Mouse (Mus musculus) liver, embryonic 14.5 days (tissue): Measurements from ENCODE around the gene Gm14226. TPM values are rescaled to one million over a fixed set of nuclear protein-coding genes. Genes with fewer than 3 reads are reported as not detected.

Experiments
- ATAC-seq: fragments of 200-750 bp; cut with Nextera tagmentation; 2 replicates; pipeline ENCODE4 v1.8.0; 2017; ENCODE audit warnings: moderate number of reproducible peaks, mild to moderate bottlenecking, moderate library complexity; ENCODE audit not compliant: insufficient read depth
- DNase-seq, 3 experiments: peaks; one replicate each; pipeline ENCODE4 v3.0.0-alpha.2; 2012 to 2013; ENCODE audit warnings: low read depth in 3 of 3, low spot score in 3 of 3
- H3K27ac ChIP-seq: fragments of 300-500 bp; sonication (generic); 2 replicates; pipeline ENCODE4 v1.5.1; 2014; ENCODE audit warnings: moderate library complexity, mild to moderate bottlenecking, control low read depth, inconsistent platforms
- H3K27me3 ChIP-seq: fragments of 300-500 bp; sonication (generic); 2 replicates; pipeline ENCODE4 v1.6.1; 2014; ENCODE audit warnings: mild to moderate bottlenecking, low read length, moderate library complexity; ENCODE audit not compliant: control insufficient read depth, insufficient read depth
- H3K36me3 ChIP-seq: fragments of 300-500 bp; sonication (generic); replicated peaks from 2 replicates; pipeline ENCODE4 v1.6.1; 2014; ENCODE audit warnings: low read depth; ENCODE audit not compliant: control insufficient read depth, insufficient read depth
- H3K4me1 ChIP-seq, 2 experiments: fragments of 200-500 bp in 1 of 2; fragments of 300-500 bp in 1 of 2; sonication (generic) in 1 of 2; replicated peaks; 2 replicates each; pipeline ENCODE4 v1.6.1; 2012 to 2014; ENCODE audit warnings: antibody characterized with exemption in 1 of 2, inconsistent platforms in 1 of 2, low read length in 1 of 2; ENCODE audit not compliant: control insufficient read depth in 2 of 2, insufficient read depth in 2 of 2
- H3K4me2 ChIP-seq: fragments of 300-500 bp; sonication (generic); 2 replicates; pipeline ENCODE4 v1.6.1; 2014; ENCODE audit warnings: low read depth, mild to moderate bottlenecking, control low read depth, moderate library complexity
- H3K4me3 ChIP-seq, 2 experiments: fragments of 200-500 bp in 1 of 2; fragments of 300-500 bp in 1 of 2; sonication (generic) in 1 of 2; 2 replicates each; pipeline ENCODE4 v1.5.1; 2012 to 2014; ENCODE audit warnings: low read depth in 2 of 2, low read length in 2 of 2, mild to moderate bottlenecking in 2 of 2, control low read depth in 1 of 2, inconsistent platforms in 1 of 2, moderate library complexity in 1 of 2; ENCODE audit not compliant: insufficient read depth in 1 of 2
- H3K9ac ChIP-seq: fragments of 300-500 bp; sonication (generic); replicated peaks from 2 replicates; pipeline ENCODE4 v1.6.1; 2014; ENCODE audit warnings: mild to moderate bottlenecking, control low read depth, moderate library complexity
- H3K9me3 ChIP-seq: fragments of 300-500 bp; sonication (generic); 2 replicates; pipeline ENCODE4 v1.6.1; 2016; ENCODE audit warnings: low read length, mixed read lengths; ENCODE audit not compliant: control insufficient read depth
- CTCF ChIP-seq: IDR thresholded peaks from 2 replicates; pipeline ENCODE4 v1.5.1; 2016; ENCODE audit warnings: antibody characterized with exemption, low read depth, control low read depth
- EP300 ChIP-seq: IDR thresholded peaks from 2 replicates; pipeline ENCODE4 v1.6.1; 2016; ENCODE audit warnings: antibody characterized with exemption, low read depth
- WGBS: fragments of 180-500 bp; shearing (Covaris S2); extraction: QIAGEN DNeasy Blood & Tissue Kit; methylation state at CpG from one replicate; pipeline ENCODE4 v1.1.7; 2014; ENCODE audit not compliant: insufficient replicate concordance; 5-methylcytosine and 5-hydroxymethylcytosine counted together
- polyA plus RNA-seq, 2 experiments: library from polyadenylated mRNA; depleted of rRNA in 1 of 2; stranded (reverse) in 1 of 2; unstranded in 1 of 2; fragments of >200 nt; fragmentation: Nextera tagmentation in 1 of 2; extraction: Ambion mirVana in 1 of 2; gene quantifications; 2 replicates each; pipeline versions ENCODE4 v1.2.1 to v1.2.3; 2012 to 2014

Gene Gm14226
- polyA plus RNA-seq, 2 experiments = 0.16 to 0.36 TPM

DNA sequence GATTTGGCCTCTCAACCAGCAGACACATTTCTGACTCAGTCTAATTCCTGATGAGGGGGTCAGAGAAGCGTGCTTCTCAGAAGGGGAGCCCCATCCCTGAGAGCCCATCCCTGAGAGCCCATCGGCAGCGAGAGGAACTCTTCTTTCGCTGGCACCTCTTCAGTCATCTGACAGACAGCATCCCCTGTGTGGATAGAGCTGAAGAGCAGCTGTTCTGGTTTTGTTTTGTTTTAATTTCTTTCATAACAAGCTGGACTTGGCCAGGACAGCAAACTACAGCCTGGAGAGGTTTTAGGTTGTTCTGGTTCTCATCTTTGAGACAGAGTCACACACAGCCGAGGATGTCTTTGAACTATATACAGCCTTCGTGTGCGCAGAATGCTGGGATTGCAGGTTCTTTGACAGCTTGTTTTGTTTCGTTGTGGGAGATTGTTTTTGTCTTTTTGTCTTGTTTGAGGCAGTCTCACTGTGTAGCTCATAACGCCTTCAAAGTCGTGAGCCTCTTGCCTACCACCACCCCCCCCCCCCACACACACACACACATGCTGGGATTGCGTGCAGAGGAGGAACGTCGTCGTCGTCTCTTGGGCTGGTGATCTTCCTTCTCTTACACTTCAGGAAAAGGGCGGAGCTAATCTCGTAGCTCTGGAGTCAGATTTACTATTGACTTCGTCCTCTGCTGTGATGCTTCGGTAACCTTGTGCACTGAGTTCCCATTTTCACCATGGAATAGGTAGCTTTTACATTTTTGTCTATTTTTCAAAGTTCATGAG is 15.1 kb downstream of the Gm14226 start:
- no peaks in the 10 kb centered on the region for H3K9me3 ChIP-seq
- DNase-seq = no peak
- H3K4me2 ChIP-seq = no peak overlapping the region
- no peaks in the 10 kb centered on the region for H3K36me3 ChIP-seq
- no peak overlapping the region for H3K4me3 ChIP-seq
- H3K27ac ChIP-seq = no peak overlapping the region
- H3K4me1 ChIP-seq = 0 out of 4 replicates have a peak, but pooled peaks cover 0 to 2% of the 10 kb centered on the region in 2 experiments
- no peak overlapping the region for H3K9ac ChIP-seq
- TF ChIP-seq CTCF = no peak
- TF ChIP-seq EP300 = no peak
- 29% methylated on average over 19 of the region's 19 CpGs for WGBS
- ATAC-seq = no peak
- no peaks in the 10 kb centered on the region; the same call in 1 of the 2 replicates for H3K27me3 ChIP-seq

DNA sequence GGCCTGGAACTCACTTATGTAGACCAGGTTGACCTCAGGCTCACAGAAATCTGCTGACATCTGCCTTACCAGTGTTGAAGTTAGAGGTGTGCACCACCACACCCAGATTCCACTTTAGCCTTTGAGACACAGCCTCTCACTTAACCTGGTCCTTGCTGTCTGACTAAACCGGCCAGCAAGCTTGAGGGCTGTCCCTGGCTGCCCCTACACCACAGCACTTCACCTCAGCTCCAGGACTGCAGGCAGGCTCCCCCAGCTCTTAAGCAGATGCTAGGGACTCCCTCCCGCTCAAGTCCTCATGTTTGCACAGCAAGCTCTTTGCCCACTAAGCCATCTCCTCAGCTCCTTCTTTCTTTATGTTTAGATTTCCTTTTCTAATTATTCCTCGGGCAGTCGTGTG is 21.9 kb downstream of the Gm14226 start:
- no peaks in the 10 kb centered on the region for H3K36me3 ChIP-seq
- DNase-seq = no peak
- H3K4me3 ChIP-seq = no peak overlapping the region
- no peak for ATAC-seq
- WGBS = 64% methylated on average over 4 of the region's 4 CpGs
- no peak for TF ChIP-seq CTCF
- TF ChIP-seq EP300 = no peak
- H3K9me3 ChIP-seq = no peaks in the 10 kb centered on the region
- H3K27ac ChIP-seq = no peak overlapping the region
- no peaks in the 10 kb centered on the region for H3K27me3 ChIP-seq
- no peaks in the 10 kb centered on the region for H3K4me1 ChIP-seq
- H3K4me2 ChIP-seq = no peak overlapping the region
- H3K9ac ChIP-seq = no peak overlapping the region

DNA sequence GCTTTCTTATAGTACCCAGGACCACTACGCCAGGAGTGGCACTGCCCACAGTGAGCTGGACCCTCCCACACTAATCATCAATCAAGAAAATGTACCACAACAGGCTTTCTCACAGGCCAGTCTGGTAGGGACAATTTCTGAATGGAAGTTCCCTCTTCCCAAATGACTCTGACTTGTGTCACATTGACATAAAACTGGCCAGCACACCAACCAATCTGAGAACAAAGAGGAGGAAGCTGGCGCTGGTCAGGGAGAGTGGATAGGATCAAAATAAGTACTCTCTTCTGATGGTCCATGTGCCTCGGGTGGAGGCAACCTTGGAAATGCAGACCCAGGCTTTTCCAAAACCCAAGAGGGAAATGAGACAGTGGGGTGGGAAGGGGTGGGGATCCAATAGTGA is 26.5 kb downstream of the Gm14226 start:
- no peak for DNase-seq

DNA sequence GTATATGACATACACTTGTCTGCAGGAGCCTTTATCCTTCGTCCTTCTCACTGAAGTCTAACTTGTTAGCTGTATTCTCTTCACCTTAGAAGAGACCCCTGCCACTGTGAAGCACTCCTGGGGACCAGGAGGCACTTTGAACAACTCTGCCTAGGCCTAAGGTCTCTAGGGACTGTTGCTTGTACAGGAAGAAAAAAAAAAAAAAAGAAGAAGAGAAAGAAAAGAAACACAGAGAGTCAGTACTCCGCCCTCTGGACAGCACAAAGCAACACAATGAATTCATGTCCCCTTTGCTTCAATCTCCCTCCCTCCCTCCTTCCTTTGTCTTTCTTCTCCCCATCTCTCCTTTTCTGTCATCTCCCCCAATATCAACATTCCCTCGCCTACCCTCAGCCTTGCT is 27.0 kb downstream of the Gm14226 start:
- Histone ChIP-seq H3K9me3 (no peaks in the 10 kb centered on the region), H3K27me3 (no peaks in the 10 kb centered on the region), H3K4me2 (no peak overlapping the region), H3K4me1 (peaks cover 0 to 2% of the 10 kb centered on the region in 2 experiments; a peak in 2 of 4 replicates), H3K4me3 (no peak overlapping the region), H3K27ac (no peak overlapping the region), H3K36me3 (no peaks in the 10 kb centered on the region), H3K9ac (no peak overlapping the region)
- 54% methylated on average over 3 of the region's 3 CpGs for WGBS
- DNase-seq (no peak), ATAC-seq (no peak)
- no peak for TF ChIP-seq CTCF
- no peak for TF ChIP-seq EP300

More for the DNA sequence above, 26.5 kb downstream of the Gm14226 start:
- no peak for TF ChIP-seq CTCF
- TF ChIP-seq EP300 = no peak
- no peak overlapping the region for H3K27ac ChIP-seq
- no peak overlapping the region for H3K4me3 ChIP-seq
- H3K9ac ChIP-seq = no peak overlapping the region
- 58% methylated on average over 3 of the region's 3 CpGs for WGBS
- H3K9me3 ChIP-seq = no peaks in the 10 kb centered on the region
- ATAC-seq = no peak
- H3K4me2 ChIP-seq = no peak overlapping the region
- no peaks in the 10 kb centered on the region for H3K36me3 ChIP-seq
- H3K4me1 ChIP-seq = no peaks in the 10 kb centered on the region
- H3K27me3 ChIP-seq = no peaks in the 10 kb centered on the region

DNA sequence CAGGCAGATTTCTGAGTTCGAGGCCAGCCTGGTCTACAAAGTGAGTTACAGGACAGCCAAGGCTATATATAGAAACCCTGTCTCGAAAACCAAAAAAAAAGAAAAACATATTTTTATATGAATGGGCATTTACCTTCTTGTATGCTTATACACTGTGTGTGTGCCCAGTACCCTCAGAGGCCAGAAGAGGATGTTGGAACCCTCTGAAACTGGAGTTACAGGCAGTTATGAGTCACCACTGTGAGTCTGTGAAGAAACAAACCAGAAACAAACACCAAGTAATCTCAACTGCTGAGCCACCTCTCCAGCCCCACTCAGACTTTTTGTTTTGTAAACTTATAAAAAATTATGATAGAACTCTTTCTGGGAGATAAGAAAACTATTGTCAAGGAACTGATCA is 28.7 kb downstream of the Gm14226 start:
- Histone ChIP-seq H3K27me3 (no peaks in the 10 kb centered on the region), H3K4me1 (peaks cover 5 to 13% of the 10 kb centered on the region in 2 experiments), H3K36me3 (no peaks in the 10 kb centered on the region), H3K27ac (no peak overlapping the region), H3K4me2 (no peak overlapping the region), H3K4me3 (no peak overlapping the region), H3K9me3 (no peaks in the 10 kb centered on the region), H3K9ac (no peak overlapping the region)
- TF ChIP-seq CTCF (no peak), EP300 (no peak)
- 61% methylated on average over 2 of the region's 2 CpGs for WGBS
- no peak for DNase-seq
- no peak for ATAC-seq
